Mouse (Mus musculus): ENCODE data around the gene Ube2d2b.

Gene Ube2d2b

GRCm38 (mm10) chr5:107855546-107855945 lies 25.6 kb downstream of the Ube2d2b start:
- DNase-seq (ENCODE audit: low spot score): no peak

GRCm38 (mm10) chr5:107858963-107859362 lies 29.1 kb downstream of the Ube2d2b start:
- no peak for DNase-seq (ENCODE audit: low spot score)

- no peak for DNase-seq (ENCODE audit: low spot score)
Measured at GRCm38 (mm10) chr5:107863971-107864370, 34.1 kb downstream of the Ube2d2b start.

- no peak for DNase-seq (ENCODE audit: low spot score)
Measured at GRCm38 (mm10) chr5:107866127-107867126, 36.5 kb downstream of the Ube2d2b start.

GRCm38 (mm10) chr5:107867970-107868904 lies 38.3 kb downstream of the Ube2d2b start:
- DNase-seq (ENCODE audit: low spot score): peak; percentile 65

- DNase-seq (ENCODE audit: low spot score): peak; percentile 95
Measured at GRCm38 (mm10) chr5:107868905-107869424, 39.1 kb downstream of the Ube2d2b start.

GRCm38 (mm10) chr5:107869701-107870100 lies 39.8 kb downstream of the Ube2d2b start:
- DNase-seq (ENCODE audit: low spot score): no peak

GRCm38 (mm10) chr5:107873330-107873729 lies 43.4 kb downstream of the Ube2d2b start:
- DNase-seq (ENCODE audit: low spot score): no peak

- no peak for DNase-seq (ENCODE audit: low spot score)
Measured at GRCm38 (mm10) chr5:107873886-107874302, 44.0 kb downstream of the Ube2d2b start.

GRCm38 (mm10) chr5:107874561-107875260 lies 44.8 kb downstream of the Ube2d2b start, which contains the start of gene Evi5:
TSS of gene Evi5 (minus strand) at chr5:107875107.
- DNase-seq (ENCODE audit: low spot score): no peak

- DNase-seq (ENCODE audit: low spot score): no peak
Measured at GRCm38 (mm10) chr5:107875261-107875611, 45.3 kb downstream of the Ube2d2b start.

GRCm38 (mm10) chr5:107877053-107877452 lies 47.2 kb downstream of the Ube2d2b start:
- DNase-seq (ENCODE audit: low spot score): no peak

- no peak for DNase-seq (ENCODE audit: low spot score)
Measured at GRCm38 (mm10) chr5:107880710-107881109, 50.8 kb downstream of the Ube2d2b start.
